Mouse (Mus musculus) embryonic stem cell, embryonic (primary cell): ENCODE measurements around the gene Adora1.
"Not testable (repeated sequence)": the region's sequence is repeated elsewhere in the genome, so short reads cannot be mapped to it uniquely, and the experiment has no call there.

Experiments used
- CTCF ChIA-PET, 4 experiments: fragments of 300-600 bp in 2 of 4; fragments of 350-600 bp in 2 of 4; sonication (Branson Sonifier 250); formaldehyde crosslinking; loops; one replicate each; lab custom pipeline; 2022; ENCODE audit warnings: inconsistent platforms in 2 of 4; lab: Charles Lee
- POLR2A ChIA-PET, 4 experiments: fragments of 300-600 bp in 2 of 4; fragments of 350-600 bp in 2 of 4; sonication (Branson Sonifier 250); formaldehyde crosslinking; loops; one replicate each; lab custom pipeline; 2022; ENCODE audit warnings: antibody characterized with exemption in 4 of 4, inconsistent platforms in 1 of 4; lab: Charles Lee

The Adora1 gene

DNA sequence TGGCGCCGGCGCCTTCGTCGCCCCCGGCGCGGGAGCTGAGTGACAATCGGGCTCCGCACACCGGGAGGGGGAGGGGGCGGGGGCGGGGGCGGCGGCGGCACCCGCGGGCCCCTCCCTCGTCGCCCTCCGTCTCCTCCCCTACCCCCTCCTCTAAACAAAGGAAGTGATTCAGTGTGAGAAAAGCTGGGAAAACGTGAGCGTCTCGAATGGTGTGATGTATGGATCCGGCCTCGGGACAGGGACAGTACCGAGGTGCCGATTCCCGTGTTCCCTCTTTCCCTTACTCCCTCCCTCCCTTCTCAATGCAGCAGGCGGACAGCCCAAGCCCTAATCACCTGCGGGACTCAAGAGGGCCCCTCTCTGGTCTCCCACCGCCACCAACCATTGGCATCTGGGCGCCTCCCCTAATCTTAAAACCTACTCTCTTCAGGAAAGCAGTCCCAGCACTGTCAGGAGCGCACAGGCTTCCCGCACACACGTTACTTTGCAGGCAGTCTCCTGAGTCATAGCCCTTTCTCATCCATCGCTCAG, at the start of gene Adora1:
TSS of gene Adora1 (minus strand) at position 41 of the 531 bp plus-strand sequence.
- CTCF ChIA-PET = interaction anchor here in 2 of 4 experiments (0.7 to 2.7 kb wide), 6 partner anchors 9 to 115 kb away, joined by 3 to 8 read pairs (median 3); no protein-coding TSS in a partner anchor
- POLR2A ChIA-PET = interaction anchor here in 3 of 4 experiments (0.6 to 1.7 kb wide), 6 partner anchors 13 to 853 kb away, joined by 3 to 4 read pairs (median 3); no protein-coding TSS in a partner anchor

DNA sequence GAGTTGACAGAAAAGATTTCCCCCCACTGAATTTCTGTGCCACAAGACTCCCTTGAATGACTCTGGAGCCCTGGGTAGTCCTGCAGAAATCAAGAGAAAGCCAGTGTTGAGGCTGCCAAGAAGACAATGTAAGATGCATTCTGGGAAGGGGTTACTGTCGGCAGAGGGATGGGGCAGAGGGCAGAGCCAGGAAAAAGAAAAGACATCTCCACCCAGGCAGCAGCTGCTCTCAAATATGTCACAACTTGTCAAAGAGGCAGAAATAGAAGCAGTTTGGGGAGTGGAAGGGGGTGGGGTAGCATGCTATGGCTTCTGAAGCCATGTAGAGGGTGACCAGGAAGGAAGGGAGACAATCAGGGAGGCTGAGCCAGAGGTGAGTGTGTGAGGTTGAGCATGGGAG, 47.9 kb upstream of the Adora1 start:
- CTCF ChIA-PET = no interaction called here
- POLR2A ChIA-PET = no interaction called here

DNA sequence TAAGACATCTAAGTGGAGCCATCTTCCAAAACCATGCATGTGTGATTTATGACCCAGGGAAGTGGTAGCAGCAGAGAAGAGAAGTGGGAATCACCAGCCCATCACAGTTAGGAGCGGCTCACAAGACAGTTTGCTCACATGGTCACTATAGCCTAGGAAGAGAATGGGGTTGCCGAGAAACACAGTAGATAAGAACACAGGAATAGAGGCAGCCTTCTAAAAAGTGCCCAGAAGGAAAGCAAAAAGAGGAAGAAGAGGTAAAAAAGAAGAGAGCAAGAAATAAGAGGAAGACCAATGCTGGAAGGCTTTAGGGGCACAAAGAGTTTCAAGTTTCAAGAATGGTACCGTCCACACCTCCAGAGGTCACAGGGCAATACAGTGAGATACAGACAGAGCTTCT, 47.1 kb upstream of the Adora1 start:
- ChIA-PET CTCF (no interaction called here), POLR2A (no interaction called here)

DNA sequence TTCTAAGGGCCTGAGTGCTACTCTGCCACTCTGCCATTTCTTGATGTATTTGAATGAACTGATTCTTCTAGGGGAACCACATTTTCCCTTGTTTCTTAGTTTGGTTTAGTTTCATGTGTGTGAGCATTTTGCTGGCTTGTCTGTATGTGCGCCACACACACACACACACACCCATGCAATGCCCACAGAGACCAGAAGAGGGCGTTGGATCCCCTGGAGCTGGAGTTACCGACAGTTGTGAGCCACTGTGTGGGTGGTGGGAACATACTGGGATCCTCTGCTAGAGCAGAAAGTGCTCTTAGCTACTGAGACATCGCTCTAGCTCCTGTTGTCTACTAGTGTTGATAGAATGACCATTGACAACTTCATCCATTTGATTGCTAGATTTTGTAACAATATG, 46.3 kb upstream of the Adora1 start:
- CTCF ChIA-PET = interaction anchor here (0.5 to 0.9 kb wide), 6 partner anchors 11 to 698 kb away, joined by 3 to 9 read pairs (median 3); no protein-coding TSS in a partner anchor
- POLR2A ChIA-PET = interaction anchor here in 1 of 4 experiments (1.0 kb wide), 1 partner anchor 10 kb away, joined by 3 read pairs; no protein-coding TSS in a partner anchor

DNA sequence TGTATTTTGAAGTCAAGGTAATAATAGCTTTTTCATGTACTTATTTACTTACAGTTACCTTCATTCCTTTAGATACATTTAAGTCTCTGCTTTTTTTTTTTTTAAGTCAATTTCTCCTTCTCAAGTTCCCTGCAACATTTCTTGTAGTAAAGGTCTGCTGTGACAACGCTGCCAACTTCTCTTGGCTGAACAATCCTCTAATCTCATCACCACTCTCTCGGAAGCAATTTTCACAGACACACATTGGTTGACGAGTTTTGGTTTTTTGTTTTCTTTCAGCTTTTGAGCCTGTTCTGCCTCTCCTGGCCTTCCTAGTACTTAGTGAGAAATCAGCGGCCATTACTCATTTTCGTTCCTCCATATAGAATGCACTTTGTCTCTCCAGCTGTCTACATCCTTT, 44.9 kb upstream of the Adora1 start:
- CTCF ChIA-PET = interaction anchor here in 1 of 4 experiments (0.6 kb wide), 1 partner anchor 877 kb away, joined by 9 read pairs; no protein-coding TSS in a partner anchor
- POLR2A ChIA-PET = interaction anchor here in 2 of 4 experiments (0.5 to 1.5 kb wide), 4 partner anchors 9 to 52 kb away, joined by 3 to 6 read pairs (median 4); no protein-coding TSS in a partner anchor

DNA sequence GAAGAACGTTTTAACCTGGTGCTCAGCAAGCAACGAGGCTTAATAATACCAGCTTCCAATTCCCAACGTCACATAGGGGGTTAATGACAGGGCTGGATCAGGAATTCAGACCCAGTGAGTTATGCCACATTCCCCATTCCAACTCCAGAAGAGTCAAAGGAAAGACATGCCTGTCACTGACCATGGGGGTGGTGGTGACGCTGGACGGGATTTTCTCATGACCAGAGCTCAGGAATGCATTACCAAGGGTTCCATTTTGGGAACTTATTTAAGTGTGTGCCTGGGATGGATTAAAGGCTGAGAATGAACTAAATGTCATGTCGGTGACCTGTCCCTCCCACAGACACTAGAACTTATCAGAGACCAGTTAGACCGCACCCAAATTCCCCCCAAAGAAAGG, 41.6 kb upstream of the Adora1 start:
- CTCF ChIA-PET = no interaction called here
- POLR2A ChIA-PET = interaction anchor here in 2 of 4 experiments (1.0 to 1.7 kb wide), 2 partner anchors 13 to 32 kb away, joined by 4 to 5 read pairs; partner anchors contain the start of gene Myog (in 1 of the 2)

DNA sequence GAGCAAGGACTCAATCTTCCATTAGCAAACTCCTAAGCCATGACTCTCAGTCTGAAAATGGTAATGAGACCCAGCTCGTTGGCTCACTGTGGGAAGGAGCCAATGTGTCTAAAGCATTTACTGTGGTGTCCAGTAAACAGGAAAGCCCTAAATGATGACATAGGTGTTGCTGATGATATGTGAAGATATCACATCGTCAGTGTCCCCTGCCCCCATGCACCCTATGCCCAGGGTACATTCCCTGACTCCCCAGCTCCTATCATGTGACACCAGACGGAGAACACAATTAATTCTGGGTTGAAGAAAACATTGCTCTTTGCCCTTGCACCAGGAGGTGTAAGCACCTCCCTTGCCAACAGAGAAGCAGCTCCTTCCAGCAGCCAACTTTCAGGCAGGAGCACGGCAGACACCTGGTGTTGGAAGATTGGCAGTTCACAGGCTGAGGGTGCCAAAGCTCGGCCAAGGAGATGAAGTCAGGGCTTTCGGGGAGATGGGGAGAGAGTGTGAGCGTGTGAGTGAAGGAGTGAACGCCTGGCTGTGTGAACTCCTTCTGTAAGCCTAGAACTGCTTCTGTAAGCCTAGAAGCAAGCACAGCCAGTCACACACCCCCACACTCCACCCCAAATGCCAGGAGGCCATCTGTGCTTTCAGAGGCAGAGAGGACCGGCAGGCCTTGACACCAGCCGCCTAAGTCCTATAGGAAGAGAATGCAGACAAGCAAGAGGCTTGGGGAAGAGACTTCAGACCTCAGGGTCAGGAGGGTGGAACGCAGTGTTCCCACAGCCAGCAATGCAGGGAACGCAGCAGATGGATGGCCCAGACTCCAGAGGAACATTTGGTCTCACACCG, 40.6 kb upstream of the Adora1 start:
- CTCF ChIA-PET = no interaction called here
- POLR2A ChIA-PET = interaction anchor here in 2 of 4 experiments (0.8 to 1.7 kb wide), 5 partner anchors 14 to 137 kb away, joined by 3 to 5 read pairs (median 3); partner anchors contain the start of gene Myog (in 1 of the 2)

DNA sequence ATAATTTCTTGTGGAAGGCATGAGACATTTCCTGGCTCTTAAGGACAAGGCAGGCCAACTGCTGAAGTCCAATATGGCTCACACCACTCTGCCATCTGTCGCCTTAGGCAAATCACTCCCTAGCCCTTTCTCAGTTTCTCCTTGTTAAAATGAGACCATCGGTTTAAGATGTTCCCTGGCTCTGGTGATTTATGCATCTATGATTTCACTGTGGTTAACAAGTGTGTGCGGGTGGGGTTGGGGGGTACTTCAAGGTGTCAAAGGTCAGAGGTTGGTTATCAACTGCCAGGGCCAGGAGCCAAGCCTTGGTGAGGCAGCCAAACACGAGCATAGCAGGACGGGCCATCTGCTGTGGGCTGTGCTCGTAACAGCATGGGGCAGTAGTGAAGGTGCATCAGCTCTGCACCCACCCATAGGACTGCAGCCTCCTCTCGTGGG, 39.3 kb upstream of the Adora1 start:
- ChIA-PET POLR2A (interaction anchor here in 2 of 4 experiments (0.5 to 1.1 kb wide), 2 partner anchors 10 to 195 kb away, joined by 3 read pairs; no protein-coding TSS in a partner anchor), CTCF (no interaction called here)

DNA sequence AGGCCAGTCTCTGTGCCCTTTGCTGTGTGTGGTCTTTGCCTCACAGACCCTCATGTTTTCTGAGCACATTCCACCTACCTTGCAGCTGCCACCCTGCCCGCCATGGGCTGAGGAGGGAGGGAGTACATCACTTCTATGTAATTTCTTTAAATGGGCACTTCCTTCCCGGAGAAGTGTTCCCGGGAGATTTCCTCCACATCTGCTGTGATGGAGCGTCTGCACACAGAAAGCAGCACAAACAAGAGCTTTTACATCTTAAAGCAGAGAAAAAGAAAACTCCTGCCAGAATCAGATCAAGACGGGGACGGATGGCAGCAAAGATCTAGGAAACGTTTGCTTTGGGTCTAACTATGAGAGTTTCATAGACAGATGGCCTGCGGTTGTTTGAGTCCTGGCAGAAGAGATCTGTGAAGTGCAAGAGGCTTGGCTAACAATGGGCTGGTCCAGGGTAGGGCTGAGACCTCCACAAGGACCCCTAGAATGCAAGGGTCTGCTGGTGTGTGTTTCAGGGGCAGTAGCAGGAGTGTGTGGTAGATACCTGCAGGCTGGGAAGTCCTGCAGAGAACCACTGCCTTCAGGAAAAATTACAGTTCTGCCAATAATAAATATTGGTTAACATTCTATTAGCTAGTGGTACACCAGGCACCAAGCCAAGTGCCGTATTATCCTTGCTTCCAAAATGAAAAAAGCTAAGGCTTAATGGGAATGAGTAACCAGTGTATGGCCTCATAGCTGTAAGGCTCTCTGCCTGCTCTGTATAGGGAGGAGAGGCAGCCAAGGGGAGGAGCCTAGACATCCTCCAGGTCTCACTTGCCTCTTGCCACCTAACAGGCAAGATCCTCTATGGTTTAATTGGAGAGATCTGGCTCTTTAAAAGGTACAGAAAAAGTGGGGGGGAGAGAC, 38.5 kb upstream of the Adora1 start:
- POLR2A ChIA-PET = interaction anchor here in 1 of 4 experiments (1.1 kb wide), 1 partner anchor 11 kb away, joined by 3 read pairs; no protein-coding TSS in a partner anchor
- CTCF ChIA-PET = no interaction called here

DNA sequence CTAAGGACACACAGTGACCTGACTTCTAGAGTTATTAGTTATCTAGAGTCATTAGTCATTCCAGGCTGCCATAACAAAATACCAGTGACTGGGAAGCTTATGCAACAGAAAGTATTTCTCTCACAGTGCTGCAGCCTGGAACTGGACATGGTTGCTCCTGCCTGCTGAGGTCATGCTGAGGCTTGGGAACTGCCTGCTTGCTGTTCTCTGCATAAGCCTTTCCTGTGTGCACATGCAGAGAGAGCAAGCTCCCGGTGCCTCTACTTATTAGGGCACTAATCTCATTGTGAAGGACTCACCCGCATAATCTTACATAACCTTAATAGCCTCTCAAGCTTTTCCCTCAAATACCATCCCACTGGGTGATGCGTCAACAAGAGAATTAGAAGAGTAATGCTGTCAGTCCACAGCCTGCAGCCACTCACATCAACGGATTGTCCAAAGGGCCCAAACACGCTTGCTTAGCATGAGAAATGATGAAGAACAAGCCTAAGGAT, 37.6 kb upstream of the Adora1 start:
- POLR2A ChIA-PET = interaction anchor here in 2 of 4 experiments (0.9 to 1.8 kb wide), 5 partner anchors 17 to 246 kb away, joined by 3 to 7 read pairs (median 6); partner anchors contain the start of genes Btg2 (in 1 of the 2) and Myog (in 1 of the 2)
- CTCF ChIA-PET = no interaction called here

DNA sequence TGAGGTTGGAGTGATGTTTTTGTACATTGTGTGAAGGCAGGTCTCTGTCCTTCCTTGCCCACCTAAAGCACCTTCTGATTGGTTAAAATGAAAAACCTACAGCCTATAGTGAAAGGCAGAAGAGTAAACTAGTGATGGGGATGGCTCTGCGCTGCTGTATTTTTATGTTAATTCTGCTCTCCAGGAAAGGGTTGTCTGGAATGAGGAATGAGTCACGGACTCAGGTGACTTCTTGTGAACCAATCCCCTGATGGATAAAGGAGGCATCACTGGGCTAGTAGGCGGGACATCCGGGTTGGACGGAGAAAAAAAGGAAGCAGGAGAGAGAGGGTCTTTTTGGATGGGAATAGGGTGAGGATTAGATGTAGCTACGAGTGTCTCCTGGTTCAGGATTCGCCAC, 34.8 kb upstream of the Adora1 start:
- ChIA-PET POLR2A (interaction anchor here in 3 of 4 experiments (0.5 to 2.4 kb wide), 21 partner anchors 8 to 878 kb away, joined by 3 to 8 read pairs (median 3); partner anchors contain the start of gene Btg2 (in 1 of the 3)), CTCF (interaction anchor here in 1 of 4 experiments (0.6 kb wide), 1 partner anchor 503 kb away, joined by 3 read pairs; no protein-coding TSS in a partner anchor)

DNA sequence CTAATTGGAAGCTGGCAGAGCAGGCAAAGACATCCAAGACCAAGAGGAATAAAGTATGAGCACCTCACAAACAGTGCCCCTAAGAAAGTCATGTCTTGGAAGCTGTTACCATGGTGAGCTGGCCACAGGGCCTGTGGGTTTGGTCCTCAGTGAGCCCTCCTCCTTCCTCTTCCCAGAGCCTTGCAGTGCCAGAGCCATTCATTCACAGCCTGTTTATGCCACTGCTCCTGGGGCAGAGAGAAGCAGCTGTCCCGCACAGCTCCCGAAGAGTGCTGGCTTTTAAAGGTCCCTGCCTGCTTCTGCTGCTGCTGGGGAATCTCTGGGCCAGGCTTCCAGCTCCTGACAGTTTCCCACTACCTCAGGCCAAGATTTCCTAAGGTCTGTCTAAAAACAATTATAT, 30.6 kb upstream of the Adora1 start:
- ChIA-PET CTCF (interaction anchor here in 1 of 4 experiments (0.5 kb wide), 1 partner anchor 758 kb away, joined by 3 read pairs; no protein-coding TSS in a partner anchor), POLR2A (interaction anchor here in 1 of 4 experiments (0.6 kb wide), 1 partner anchor 23 kb away, joined by 6 read pairs; no protein-coding TSS in a partner anchor)

DNA sequence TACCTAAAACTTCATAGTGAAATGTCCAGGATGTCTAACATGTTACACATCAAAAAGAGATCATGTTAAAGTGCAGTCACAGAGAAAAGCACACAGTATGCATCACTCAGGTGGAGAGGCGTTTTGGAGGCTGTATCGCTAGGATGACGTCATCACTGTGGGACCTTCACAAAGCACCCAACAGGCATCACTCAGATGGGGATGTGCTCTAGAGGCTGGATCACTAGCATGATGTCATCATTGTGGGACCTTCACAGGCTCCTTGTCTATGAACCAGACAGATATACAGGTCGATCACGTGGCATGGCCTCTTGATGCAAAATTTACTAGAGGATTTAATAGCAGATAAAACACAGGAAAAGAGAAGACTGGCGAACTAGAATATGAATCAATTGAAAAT, 29.1 kb upstream of the Adora1 start:
- ChIA-PET POLR2A (interaction anchor here in 1 of 4 experiments (0.6 kb wide), 1 partner anchor 19 kb away, joined by 4 read pairs; no protein-coding TSS in a partner anchor), CTCF (interaction anchor here in 1 of 4 experiments (0.6 kb wide), 1 partner anchor 75 kb away, joined by 3 read pairs; no protein-coding TSS in a partner anchor)

DNA sequence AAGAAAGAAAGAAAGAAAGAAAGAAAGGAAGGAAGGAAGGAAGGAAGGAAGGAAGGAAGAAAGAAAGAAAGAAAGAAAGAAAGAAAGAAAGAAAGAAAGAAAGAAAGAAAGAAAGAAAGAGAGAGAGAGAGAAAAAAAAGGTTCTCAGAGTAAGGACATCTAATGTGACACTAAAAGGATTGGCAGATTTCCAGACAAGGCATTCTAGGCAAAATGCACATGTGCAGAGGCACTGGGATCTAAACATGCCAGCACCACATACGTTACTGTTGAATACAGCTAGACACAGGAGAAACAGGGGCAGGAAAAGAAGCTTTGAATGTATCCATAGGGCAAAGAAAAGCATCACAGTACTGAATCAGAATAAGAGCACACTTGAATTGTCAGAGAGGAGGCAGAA, 14.4 kb upstream of the Adora1 start:
- POLR2A ChIA-PET = not testable (repeated sequence)

DNA sequence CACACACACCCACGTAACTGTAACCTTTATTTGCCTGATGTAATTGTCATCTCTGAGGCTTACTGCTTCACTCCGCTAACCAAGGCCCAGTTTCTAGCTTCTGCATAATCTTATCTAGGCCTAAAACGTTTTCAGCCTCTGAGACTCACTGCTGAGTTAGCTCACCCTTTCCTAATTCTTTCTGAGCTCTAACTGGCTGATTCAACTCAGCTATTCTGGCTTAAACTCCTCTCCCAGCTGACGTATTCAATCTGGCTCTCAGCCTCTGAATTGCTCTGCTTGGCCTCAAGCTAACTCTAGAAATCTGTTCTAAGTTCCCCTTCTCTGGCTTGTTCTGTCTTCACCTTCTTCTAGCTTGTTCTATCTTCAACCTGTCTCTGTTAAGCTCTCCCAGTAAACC, 11.4 kb upstream of the Adora1 start:
- ChIA-PET POLR2A (interaction anchor here in 3 of 4 experiments (0.6 to 1.6 kb wide), 4 partner anchors 54 to 103 kb away, joined by 3 to 6 read pairs (median 3); no protein-coding TSS in a partner anchor), CTCF (interaction anchor here in 2 of 4 experiments (0.6 to 0.8 kb wide), 2 partner anchors 93 to 95 kb away, joined by 3 read pairs; no protein-coding TSS in a partner anchor)

More for the DNA sequence above, 14.4 kb upstream of the Adora1 start:
- CTCF ChIA-PET = interaction anchor here in 1 of 4 experiments (0.7 kb wide), 1 partner anchor 594 kb away, joined by 4 read pairs; no protein-coding TSS in a partner anchor

DNA sequence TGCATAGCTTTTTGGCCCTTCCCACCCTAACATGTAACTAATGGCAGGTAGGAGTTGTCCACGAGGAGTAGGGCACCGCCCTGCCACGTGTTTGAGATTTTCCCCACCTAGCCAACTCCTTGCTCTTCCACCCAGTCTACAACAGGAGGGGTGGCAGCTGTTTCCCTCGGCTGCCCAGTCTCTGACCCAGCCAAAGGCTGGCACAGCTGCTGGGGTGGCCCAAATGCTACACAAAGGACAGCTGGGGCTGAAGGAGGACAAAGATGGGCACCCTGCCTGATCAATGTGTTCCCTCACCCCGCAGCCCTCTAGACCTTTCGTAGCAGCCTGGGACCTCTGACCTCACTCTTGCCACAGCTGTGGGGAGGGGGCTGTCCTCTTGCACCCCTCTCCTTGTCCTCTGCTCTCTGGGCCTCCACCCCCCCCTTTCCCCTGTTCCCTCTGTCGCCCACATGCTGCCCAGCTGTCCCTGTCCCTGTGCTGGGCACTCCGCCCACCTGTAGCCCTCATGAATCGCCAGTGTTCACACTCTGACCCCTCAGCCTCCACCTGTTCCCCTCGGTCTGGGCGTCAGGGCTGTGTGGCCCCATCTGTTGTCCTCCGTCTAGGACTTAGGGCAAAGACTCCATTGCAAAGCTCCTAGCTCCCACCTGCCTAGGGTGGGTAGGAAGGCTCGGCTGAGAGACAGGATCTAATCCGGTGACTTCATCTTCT, 9.9 kb upstream of the Adora1 start:
- POLR2A ChIA-PET = interaction anchor here in 2 of 4 experiments (0.6 to 1.6 kb wide), 8 partner anchors 11 to 170 kb away, joined by 3 to 6 read pairs (median 4); no protein-coding TSS in a partner anchor
- CTCF ChIA-PET = interaction anchor here in 3 of 4 experiments (0.7 to 3.3 kb wide), 18 partner anchors 10 to 938 kb away, joined by 3 to 25 read pairs (median 7); partner anchors contain the start of gene Adora1 (in 1 of the 3)
